13 mouse cellular contexts compared by ENCODE assay signal in the genomic region with DNA sequence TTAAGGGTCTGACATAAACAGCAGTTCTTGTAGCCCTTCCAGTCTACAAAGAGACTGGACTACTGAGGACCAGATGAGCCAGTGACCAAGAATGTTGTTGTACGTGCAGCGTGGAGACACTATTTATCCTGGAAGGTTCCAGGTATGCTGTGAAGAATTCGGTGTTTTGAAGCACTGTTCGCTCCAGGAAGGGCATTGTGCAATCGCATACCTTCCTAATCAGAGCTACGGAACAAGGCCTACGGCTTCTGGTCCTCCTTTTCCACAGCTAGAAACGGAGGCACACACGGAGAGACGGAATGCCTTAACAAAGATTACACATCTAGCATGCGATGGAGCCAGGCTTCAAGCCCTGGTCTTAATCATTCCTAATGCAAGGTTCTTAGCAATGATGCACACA. TPM values are rescaled to one million over a fixed set of nuclear protein-coding genes. Genes with fewer than 3 reads are reported as not detected.
"Had no signal": no experiment of that assay in that cellular context is flagged by ENCODE, and none has a peak within 500 bp of the region (broad histone marks: within the 10 kb centered on the region; RNA-seq: fewer than 3 reads in every experiment).

No protein-coding gene starts in this region.

- ATAC-seq: intestine, embryonic 16.5 days; midbrain, embryonic 16.5 days had no signal

- H3K27me3 ChIP-seq: midbrain, embryonic 12.5 days had no signal

- H3K4me3 ChIP-seq: limb, embryonic 13.5 days; midbrain, embryonic 12.5 days had no signal

- H3K9me3 ChIP-seq: limb, embryonic 13.5 days; midbrain, embryonic 12.5 days had no signal

- H3K36me3 ChIP-seq: limb, embryonic 13.5 days; midbrain, embryonic 12.5 days had no signal

- DNase-seq: kidney, adult 8-10 months; kidney, postnatal 25 days; layer of hippocampus, adult 9-11 months; layer of hippocampus, postnatal 36 days; right cerebral cortex, postnatal 25 days; thymus, adult 18-20 months; thymus, postnatal 14 days had no signal

- H3K4me1 ChIP-seq: midbrain, embryonic 12.5 days had no signal

- H3K9ac ChIP-seq: limb, embryonic 13.5 days; liver, embryonic 14.5 days; midbrain, embryonic 12.5 days had no signal

- H3K27ac ChIP-seq: limb, embryonic 13.5 days; liver, embryonic 14.5 days; midbrain, embryonic 12.5 days had no signal

- H3K4me2 ChIP-seq: limb, embryonic 13.5 days; midbrain, embryonic 12.5 days had no signal

RNA-seq across cellular contexts. Expression of gene Bst1, which starts 2.1 kb away (rescaled TPM):
- polyA plus RNA-seq: neural tube, embryonic 14.5 days had no signal
